21 mouse cellular contexts compared by ENCODE assay signal in the genomic region with DNA sequence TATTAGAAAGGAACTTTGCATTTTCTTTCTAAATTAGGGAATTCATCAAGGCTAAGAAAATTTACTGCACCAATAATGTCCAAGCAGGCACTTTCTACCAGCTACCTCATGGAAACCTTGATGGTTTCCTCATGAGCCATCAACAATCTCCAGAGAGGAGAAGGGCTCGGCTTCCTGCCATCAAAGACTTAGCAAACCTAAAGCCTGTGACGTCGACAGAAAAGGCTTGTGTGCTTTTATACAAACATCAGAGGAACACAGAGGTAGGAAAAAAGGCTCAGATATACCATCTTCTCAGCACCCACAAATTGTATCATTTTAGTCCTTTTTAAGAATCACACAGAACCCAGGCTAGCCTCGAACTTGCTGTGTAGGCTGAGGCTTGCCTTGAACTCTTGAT.
A peak's percentile ranks its signal among the peaks of the same experiment; 100 is the strongest.
DNase-seq lines count a peak whose midpoint lies in the region; ATAC-seq lines count a peak whose summit lies in the region.
"Had no signal": no experiment of that assay in that cellular context is flagged by ENCODE, and none has a peak within 500 bp of the region (broad histone marks: within the 10 kb centered on the region; RNA-seq: fewer than 3 reads in every experiment).

No protein-coding gene starts in this region.

- no peak for DNase-seq in frontal cortex, postnatal 36 days (ENCODE audit: low spot score in 2 of 2)
- peak; percentile 66 for DNase-seq in thymus, postnatal 0 days (ENCODE audit: low spot score)
- no peak for DNase-seq in thymus, postnatal 25 days
- DNase-seq in naive thymus-derived CD4-positive, alpha-beta T cell, adult 2 months (ENCODE audit: low read depth) = peak; percentile 75
- DNase-seq in embryo, embryonic 10 days (ENCODE audit: low spot score) = no peak
- DNase-seq in testis, postnatal 14 days (ENCODE audit: low spot score) = no peak
- DNase-seq: adrenal gland, postnatal 14 days; cerebellum, adult 11 months; cerebellum, adult 2 months; cerebellum, adult 9-11 months; cerebellum, postnatal 25 days; embryo, embryonic 11 days; gastrocnemius, postnatal 25 days; heart, adult 18-20 months; heart, postnatal 10 days; heart, postnatal 36 days had no signal

- 0 out of 2 replicates have a peak, but pooled peaks have one; percentile 6 for ATAC-seq in frontal cortex, adult (ENCODE audit: low TSS enrichment)
- peak; percentile 70 for ATAC-seq in CD4-positive, CD25-positive, alpha-beta regulatory T cell, adult 4 months
- ATAC-seq: forebrain, embryonic 13.5 days; forebrain, embryonic 16.5 days; hindbrain, postnatal 0 days had no signal

Comparison
In these comparisons a context has a peak if more than half of its experiments do, and no peak if none do; other contexts are left out.
1. DNase-seq: peak in thymus, postnatal 0 days (single experiment) and naive thymus-derived CD4-positive, alpha-beta T cell, adult 2 months (single experiment); none in frontal cortex, postnatal 36 days (0 of 2), thymus, postnatal 25 days (single experiment), embryo, embryonic 10 days (single experiment) and testis, postnatal 14 days (single experiment).